ENCODE assay signal across 33 mouse cellular contexts in genomic region chr8:116540136-116540535, GRCm38 (mm10). TPM values are rescaled to one million over a fixed set of nuclear protein-coding genes. Genes with fewer than 3 reads are reported as not detected.
"Had no signal": no experiment of that assay in that cellular context is flagged by ENCODE, and none has a peak within 500 bp of the region (broad histone marks: within the 10 kb centered on the region; RNA-seq: fewer than 3 reads in every experiment).

No protein-coding gene starts in this region.

- DNase-seq: cerebellum, adult 2 months; cerebellum, adult 8-10 months; cerebellum, adult 9-10 months; cerebellum, adult 9-11 months; cerebellum, postnatal 10 days; cerebellum, postnatal 14 days; cerebellum, postnatal 25 days; cerebellum, postnatal 36 days; embryo, embryonic 11 days; forebrain, postnatal 0 days; gastrocnemius, adult 2 months; gastrocnemius, postnatal 10 days; gastrocnemius, postnatal 14 days; gastrocnemius, postnatal 25 days; gastrocnemius, postnatal 36 days; heart, adult 11 months; heart, adult 18-20 months had no signal

- H3K4me3 ChIP-seq: embryonic facial prominence, embryonic 10.5 days; embryonic facial prominence, embryonic 12.5 days; embryonic facial prominence, embryonic 13.5 days; embryonic facial prominence, embryonic 15.5 days; erythroblast, embryonic 14.5 days; forebrain, embryonic 10.5 days; forebrain, embryonic 12.5 days; forebrain, embryonic 13.5 days; forebrain, embryonic 15.5 days; gastrocnemius, adult 2 months had no signal

- H3K27me3 ChIP-seq: embryonic facial prominence, embryonic 13.5 days; embryonic facial prominence, embryonic 15.5 days; forebrain, embryonic 12.5 days; forebrain, embryonic 13.5 days; forebrain, embryonic 15.5 days had no signal

- H3K9me3 ChIP-seq: embryonic facial prominence, embryonic 10.5 days; embryonic facial prominence, embryonic 12.5 days; embryonic facial prominence, embryonic 13.5 days; embryonic facial prominence, embryonic 15.5 days; forebrain, embryonic 10.5 days; forebrain, embryonic 12.5 days; forebrain, embryonic 13.5 days; forebrain, embryonic 15.5 days had no signal

- H3K4me2 ChIP-seq: embryonic facial prominence, embryonic 12.5 days; embryonic facial prominence, embryonic 13.5 days; embryonic facial prominence, embryonic 15.5 days; forebrain, embryonic 12.5 days; forebrain, embryonic 13.5 days; forebrain, embryonic 15.5 days had no signal

- H3K4me1 ChIP-seq: embryonic facial prominence, embryonic 12.5 days; embryonic facial prominence, embryonic 13.5 days; embryonic facial prominence, embryonic 15.5 days; forebrain, embryonic 12.5 days; forebrain, embryonic 13.5 days; forebrain, embryonic 15.5 days had no signal

- H3K27ac ChIP-seq: embryonic facial prominence, embryonic 10.5 days; embryonic facial prominence, embryonic 12.5 days; embryonic facial prominence, embryonic 13.5 days; embryonic facial prominence, embryonic 15.5 days; forebrain, embryonic 10.5 days; forebrain, embryonic 12.5 days; forebrain, embryonic 13.5 days; forebrain, embryonic 15.5 days; gastrocnemius, adult 2 months had no signal

- H3K9ac ChIP-seq: embryonic facial prominence, embryonic 12.5 days; embryonic facial prominence, embryonic 13.5 days; embryonic facial prominence, embryonic 15.5 days; forebrain, embryonic 12.5 days; forebrain, embryonic 13.5 days; forebrain, embryonic 15.5 days; forebrain, postnatal 0 days had no signal

- H3K36me3 ChIP-seq: embryonic facial prominence, embryonic 10.5 days; embryonic facial prominence, embryonic 12.5 days; embryonic facial prominence, embryonic 13.5 days; embryonic facial prominence, embryonic 15.5 days; forebrain, embryonic 10.5 days; forebrain, embryonic 12.5 days; forebrain, embryonic 15.5 days had no signal

- ATAC-seq: forebrain, embryonic 13.5 days; forebrain, embryonic 14.5 days; forebrain, embryonic 15.5 days; forebrain, embryonic 16.5 days; forebrain, postnatal 0 days had no signal

RNA-seq across cellular contexts. Expression of gene Dynlrb2, which starts 35.4 kb away (rescaled TPM):
- total RNA-seq: common myeloid progenitor, adult 5-6 weeks; gastrocnemius, adult 18-20 months; gastrocnemius, adult 2 months; gastrocnemius, postnatal 10 days; gastrocnemius, postnatal 14 days; gastrocnemius, postnatal 25 days; gastrocnemius, postnatal 36 days; gastrocnemius, postnatal 4 days; granulocyte monocyte progenitor cell, adult 5-6 weeks had no signal
- polyA plus RNA-seq: embryonic facial prominence, embryonic 11.5 days; embryonic facial prominence, embryonic 13.5 days; erythroblast, embryonic 14.5 days had no signal
